Mouse (Mus musculus): ENCODE results near the gene Mamdc2. TPM values are rescaled to one million over a fixed set of nuclear protein-coding genes. Genes with fewer than 3 reads are reported as not detected.

Gene Mamdc2
- polyA plus RNA-seq (2015; fragmentation: Nextera tagmentation; extraction: Ambion mirVana) = 1.3 and 2.5 TPM in 2 replicates

GRCm38 (mm10) chr19:23447988-23448497, at the start of gene Mamdc2:
Gene Mamdc2 (minus strand): TSS chr19:23448442.

GRCm38 (mm10) chr19:23273355-23274053, 174.7 kb downstream of the Mamdc2 start, which contains the start of gene Smc5:
Gene Smc5 (minus strand): TSS chr19:23273897.

Other genes with a start within 250 kb of the Mamdc2 start
- 12.6 and 18.2 TPM in 2 replicates for gene Smc5, start 174.5 kb downstream of the Mamdc2 start, polyA plus RNA-seq (2015; fragmentation: Nextera tagmentation; extraction: Ambion mirVana)
- gene 1700028P14Rik, start 204.4 kb upstream of the Mamdc2 start, polyA plus RNA-seq (2015; fragmentation: Nextera tagmentation; extraction: Ambion mirVana) = 0.19 and 0.62 TPM in 2 replicates
- gene Ptar1, start 239.0 kb upstream of the Mamdc2 start, polyA plus RNA-seq (2015; fragmentation: Nextera tagmentation; extraction: Ambion mirVana) = 1.9 and 3.8 TPM in 2 replicates